Mouse (Mus musculus): ENCODE measurements around the gene Wdr82. TPM values are rescaled to one million over a fixed set of nuclear protein-coding genes. Genes with fewer than 3 reads are reported as not detected.

The Wdr82 gene
- polyA plus RNA-seq, 1 experiment from 2014 or later: 20.8 TPM

DNA sequence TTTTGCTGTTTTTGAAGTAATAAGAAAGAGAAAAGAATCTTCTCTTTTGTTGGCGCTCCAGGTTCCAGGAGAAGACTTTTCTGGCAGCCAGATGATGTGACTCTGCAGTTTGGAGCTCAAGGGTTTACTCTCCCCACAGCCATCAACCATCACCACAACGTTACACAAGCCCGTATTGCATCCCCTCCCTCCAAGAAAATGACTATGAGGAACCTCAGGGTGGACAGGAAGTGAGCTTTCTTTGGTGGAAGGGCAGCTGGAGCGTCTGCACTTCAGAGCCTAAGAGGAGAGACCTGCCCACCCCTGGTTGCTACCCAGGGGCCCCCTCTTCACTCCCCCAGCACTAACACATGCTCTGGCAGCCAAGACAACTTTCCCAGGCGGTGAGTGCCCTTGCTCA is 23.4 kb upstream of the Wdr82 start:
- Histone ChIP-seq H3K9ac (replicated peaks; ENCODE audit: low read length) (no peak overlapping the region), H3K4me2 (replicated peaks; ENCODE audit: low read depth, low read length) (no peak overlapping the region), H3K27me3 (ENCODE audit: insufficient read depth, low read length) (peaks cover 41% of the 10 kb centered on the region), H3K36me3 (ENCODE audit: insufficient read depth, low read length) (no peaks in the 10 kb centered on the region), H3K4me1 (ENCODE audit: insufficient read depth, low read length) (peaks cover 8% of the 10 kb centered on the region; the same call in 1 of the 2 replicates), H3K9me3 (ENCODE audit: low read length) (no peaks in the 10 kb centered on the region), H3K27ac (ENCODE audit: low read length) (no peak overlapping the region), H3K4me3 (ENCODE audit: low read length) (no peak overlapping the region)
- WGBS: 28% methylated on average over 5 of the region's 5 CpGs
- no peak for ATAC-seq (ENCODE audit: low FRiP score, low TSS enrichment)

DNA sequence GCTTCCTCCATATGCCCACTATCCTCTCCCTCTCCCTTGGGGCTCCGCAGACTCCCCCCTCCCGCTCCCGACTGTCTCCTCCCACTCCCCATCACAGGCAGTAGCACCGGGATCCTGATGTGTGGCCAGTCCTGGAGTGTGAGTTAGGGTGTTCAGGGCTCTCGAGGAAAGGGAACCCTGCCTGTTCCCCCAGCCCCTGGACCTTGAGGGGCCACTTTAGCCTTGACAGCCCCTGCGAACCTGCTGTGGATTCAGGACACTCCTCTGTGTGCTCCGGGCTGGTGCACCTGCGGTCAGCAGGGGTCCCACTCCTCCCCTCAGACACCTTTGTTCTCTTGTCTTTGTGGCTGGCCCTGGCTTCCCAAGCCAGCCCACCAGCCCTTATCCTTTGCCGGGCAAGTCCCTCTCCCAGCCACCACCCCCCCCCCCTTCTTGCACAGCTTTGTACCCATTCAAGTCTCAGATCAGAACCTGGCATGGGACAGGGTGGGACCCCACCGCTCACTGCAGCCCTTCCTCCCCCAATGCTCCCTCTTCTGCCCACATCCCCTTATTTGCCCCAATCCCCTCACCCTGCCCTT is 22.8 kb upstream of the Wdr82 start:
- no peaks in the 10 kb centered on the region for H3K36me3 ChIP-seq (ENCODE audit: insufficient read depth, low read length)
- H3K4me1 ChIP-seq (ENCODE audit: insufficient read depth, low read length): peaks cover 8% of the 10 kb centered on the region; the same call in 1 of the 2 replicates
- 4% methylated on average over 10 of the region's 10 CpGs for WGBS
- ATAC-seq (ENCODE audit: low FRiP score, low TSS enrichment): peak; percentile 67
- H3K9ac ChIP-seq (replicated peaks; ENCODE audit: low read length): peak overlapping the region; percentile 51; the same call in 1 of the 2 replicates
- H3K27ac ChIP-seq (ENCODE audit: low read length): no peak overlapping the region
- H3K4me2 ChIP-seq (replicated peaks; ENCODE audit: low read depth, low read length): peak overlapping the region; percentile 66
- peaks cover 41% of the 10 kb centered on the region for H3K27me3 ChIP-seq (ENCODE audit: insufficient read depth, low read length)
- H3K4me3 ChIP-seq (ENCODE audit: low read length): peak overlapping the region; percentile 43
- no peaks in the 10 kb centered on the region for H3K9me3 ChIP-seq (ENCODE audit: low read length)

DNA sequence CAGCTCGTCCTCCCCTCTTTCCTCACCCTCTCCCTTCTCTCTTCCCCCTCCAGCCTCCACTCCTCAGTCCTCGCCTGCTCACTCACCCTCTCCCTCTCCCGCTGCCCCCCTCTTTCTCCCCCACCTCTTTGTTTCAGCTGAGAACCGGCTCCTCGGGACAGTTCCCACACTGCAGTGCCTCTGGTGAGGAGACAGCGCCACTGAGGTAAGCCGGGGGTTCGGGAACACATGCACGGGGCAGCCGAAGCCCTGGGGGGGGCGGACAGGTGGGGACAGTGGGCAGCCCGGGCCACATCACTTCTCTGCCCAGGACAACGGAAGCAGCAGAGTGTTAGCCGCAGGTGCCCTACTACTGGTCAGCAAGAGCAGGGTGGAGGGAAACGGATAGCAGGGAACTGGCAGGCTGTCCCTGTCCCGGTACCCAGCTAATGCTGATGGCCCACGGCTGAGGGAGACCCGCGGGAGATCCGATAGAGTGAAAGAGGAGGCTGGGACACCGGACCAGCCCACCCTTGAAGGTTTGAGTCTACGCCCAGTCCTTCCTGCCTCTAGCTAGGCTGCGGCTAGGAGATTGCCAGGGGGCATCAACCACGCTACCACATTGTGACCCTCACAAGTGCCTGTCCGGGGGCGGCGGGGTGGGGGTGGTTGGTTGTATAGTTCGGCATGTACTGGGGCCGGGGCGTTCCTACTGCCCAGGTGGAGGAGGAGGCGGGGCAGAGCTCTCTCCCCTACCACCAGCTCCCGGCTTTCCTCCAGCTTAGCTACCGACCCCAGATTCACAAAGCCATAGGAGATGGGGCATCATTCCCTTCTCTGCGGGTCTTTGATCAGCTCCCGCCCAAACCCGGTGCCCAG is 22.0 kb upstream of the Wdr82 start:
- under 1% methylated on average over 36 of the region's 36 CpGs for WGBS
- Histone ChIP-seq H3K4me3 (ENCODE audit: low read length) (peak overlapping the region; percentile 43), H3K36me3 (ENCODE audit: insufficient read depth, low read length) (no peaks in the 10 kb centered on the region), H3K9me3 (ENCODE audit: low read length) (no peaks in the 10 kb centered on the region), H3K4me1 (ENCODE audit: insufficient read depth, low read length) (peaks cover 8% of the 10 kb centered on the region; the same call in 1 of the 2 replicates), H3K9ac (replicated peaks; ENCODE audit: low read length) (peak overlapping the region; percentile 51), H3K4me2 (replicated peaks; ENCODE audit: low read depth, low read length) (peak overlapping the region; percentile 66), H3K27ac (ENCODE audit: low read length) (no peak overlapping the region), H3K27me3 (ENCODE audit: insufficient read depth, low read length) (peaks cover 41% of the 10 kb centered on the region)
- ATAC-seq (ENCODE audit: low FRiP score, low TSS enrichment): peak; percentile 57

DNA sequence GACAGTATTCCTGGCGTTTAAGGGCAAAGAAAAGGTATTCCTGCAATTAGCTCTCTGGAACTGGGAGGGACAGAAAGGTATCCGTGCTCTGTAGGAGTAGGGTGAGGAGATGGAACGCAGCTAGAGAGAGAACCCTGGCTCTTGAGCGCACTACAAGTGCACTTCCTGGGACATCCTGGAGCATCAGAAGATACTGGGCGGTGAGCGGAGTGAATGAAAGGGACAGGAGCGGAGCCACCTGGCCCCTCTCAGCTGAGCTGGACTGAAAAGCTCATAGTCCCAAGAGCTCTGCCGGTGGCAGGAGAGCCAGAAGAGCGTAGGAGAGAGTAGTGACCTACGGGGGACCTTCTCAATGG is 21.4 kb upstream of the Wdr82 start:
- Histone ChIP-seq H3K4me1 (ENCODE audit: insufficient read depth, low read length) (peaks cover 8% of the 10 kb centered on the region; the same call in 1 of the 2 replicates), H3K27ac (ENCODE audit: low read length) (no peak overlapping the region), H3K36me3 (ENCODE audit: insufficient read depth, low read length) (no peaks in the 10 kb centered on the region), H3K4me3 (ENCODE audit: low read length) (peak overlapping the region; percentile 43), H3K27me3 (ENCODE audit: insufficient read depth, low read length) (peaks cover 41% of the 10 kb centered on the region), H3K4me2 (replicated peaks; ENCODE audit: low read depth, low read length) (peak overlapping the region; percentile 66), H3K9me3 (ENCODE audit: low read length) (no peaks in the 10 kb centered on the region), H3K9ac (replicated peaks; ENCODE audit: low read length) (peak overlapping the region; percentile 51)
- no peak for ATAC-seq (ENCODE audit: low FRiP score, low TSS enrichment)
- 19% methylated on average over 10 of the region's 10 CpGs for WGBS

- peaks cover 16% of the 10 kb centered on the region for H3K27me3 ChIP-seq (ENCODE audit: insufficient read depth, low read length)
- H3K9ac ChIP-seq (replicated peaks; ENCODE audit: low read length): no peak overlapping the region
- H3K9me3 ChIP-seq (ENCODE audit: low read length): no peaks in the 10 kb centered on the region
- H3K4me1 ChIP-seq (ENCODE audit: insufficient read depth, low read length): peaks cover 5% of the 10 kb centered on the region; the same call in 1 of the 2 replicates
- WGBS: 82% methylated on average over 9 of the region's 9 CpGs
- no peak for ATAC-seq (ENCODE audit: low FRiP score, low TSS enrichment)
- no peak overlapping the region for H3K4me3 ChIP-seq (ENCODE audit: low read length)
- H3K4me2 ChIP-seq (replicated peaks; ENCODE audit: low read depth, low read length): no peak overlapping the region
- H3K36me3 ChIP-seq (ENCODE audit: insufficient read depth, low read length): no peaks in the 10 kb centered on the region
- no peak overlapping the region for H3K27ac ChIP-seq (ENCODE audit: low read length)
Observed at GRCm38 (mm10) chr9:106154106-106154505, 16.6 kb upstream of the Wdr82 start.

GRCm38 (mm10) chr9:106156419-106156818 is 14.3 kb upstream of the Wdr82 start:
- no peaks in the 10 kb centered on the region for H3K27me3 ChIP-seq (ENCODE audit: insufficient read depth, low read length)
- 0 out of 2 replicates have a peak overlapping the region, but pooled peaks have one; percentile 3 for H3K4me2 ChIP-seq (replicated peaks; ENCODE audit: low read depth, low read length)
- H3K36me3 ChIP-seq (ENCODE audit: insufficient read depth, low read length): no peaks in the 10 kb centered on the region
- no peaks in the 10 kb centered on the region for H3K9me3 ChIP-seq (ENCODE audit: low read length)
- peaks cover 5% of the 10 kb centered on the region; the same call in 1 of the 2 replicates for H3K4me1 ChIP-seq (ENCODE audit: insufficient read depth, low read length)
- no peak overlapping the region for H3K27ac ChIP-seq (ENCODE audit: low read length)
- 0 out of 2 replicates have a peak, but pooled peaks have one; percentile 7 for ATAC-seq (ENCODE audit: low FRiP score, low TSS enrichment)
- 62% methylated on average over 5 of the region's 5 CpGs for WGBS
- no peak overlapping the region for H3K4me3 ChIP-seq (ENCODE audit: low read length)
- no peak overlapping the region for H3K9ac ChIP-seq (replicated peaks; ENCODE audit: low read length)

- no peaks in the 10 kb centered on the region for H3K36me3 ChIP-seq (ENCODE audit: insufficient read depth, low read length)
- H3K9me3 ChIP-seq (ENCODE audit: low read length): no peaks in the 10 kb centered on the region
- no peaks in the 10 kb centered on the region for H3K27me3 ChIP-seq (ENCODE audit: insufficient read depth, low read length)
- H3K9ac ChIP-seq (replicated peaks; ENCODE audit: low read length): no peak overlapping the region
- 0 out of 2 replicates have a peak overlapping the region, but pooled peaks have one; percentile 14 for H3K4me3 ChIP-seq (ENCODE audit: low read length)
- 81% methylated on average over 21 of the region's 21 CpGs for WGBS
- ATAC-seq (ENCODE audit: low FRiP score, low TSS enrichment): no peak
- H3K4me1 ChIP-seq (ENCODE audit: insufficient read depth, low read length): peaks cover 5% of the 10 kb centered on the region; the same call in 1 of the 2 replicates
- no peak overlapping the region for H3K4me2 ChIP-seq (replicated peaks; ENCODE audit: low read depth, low read length)
- H3K27ac ChIP-seq (ENCODE audit: low read length): peak overlapping the region; percentile 56
Observed at GRCm38 (mm10) chr9:106156921-106157622, 13.7 kb upstream of the Wdr82 start.

DNA sequence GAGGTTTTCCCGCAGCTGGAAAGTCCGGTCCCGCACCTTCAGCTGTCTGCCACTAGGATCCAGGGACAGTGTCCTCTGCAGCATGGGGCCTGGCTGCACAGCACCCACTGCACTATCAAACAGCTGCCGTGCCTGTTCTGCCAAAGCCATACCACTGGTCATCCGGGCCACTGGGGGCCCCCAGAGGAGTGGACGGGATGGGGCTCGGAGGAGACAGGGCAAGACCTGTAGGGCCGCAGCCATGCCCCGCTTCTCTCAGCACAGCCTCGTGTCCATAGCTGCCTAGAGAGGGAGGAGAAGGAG is 13.2 kb upstream of the Wdr82 start:
- 85% methylated on average over 10 of the region's 10 CpGs for WGBS
- H3K27ac ChIP-seq (ENCODE audit: low read length): peak overlapping the region; percentile 56
- H3K9me3 ChIP-seq (ENCODE audit: low read length): no peaks in the 10 kb centered on the region
- H3K9ac ChIP-seq (replicated peaks; ENCODE audit: low read length): no peak overlapping the region
- no peaks in the 10 kb centered on the region for H3K27me3 ChIP-seq (ENCODE audit: insufficient read depth, low read length)
- no peaks in the 10 kb centered on the region for H3K36me3 ChIP-seq (ENCODE audit: insufficient read depth, low read length)
- H3K4me2 ChIP-seq (replicated peaks; ENCODE audit: low read depth, low read length): no peak overlapping the region
- peaks cover 5% of the 10 kb centered on the region; the same call in 1 of the 2 replicates for H3K4me1 ChIP-seq (ENCODE audit: insufficient read depth, low read length)
- H3K4me3 ChIP-seq (ENCODE audit: low read length): 0 out of 2 replicates have a peak overlapping the region, but pooled peaks have one; percentile 14
- ATAC-seq (ENCODE audit: low FRiP score, low TSS enrichment): no peak

DNA sequence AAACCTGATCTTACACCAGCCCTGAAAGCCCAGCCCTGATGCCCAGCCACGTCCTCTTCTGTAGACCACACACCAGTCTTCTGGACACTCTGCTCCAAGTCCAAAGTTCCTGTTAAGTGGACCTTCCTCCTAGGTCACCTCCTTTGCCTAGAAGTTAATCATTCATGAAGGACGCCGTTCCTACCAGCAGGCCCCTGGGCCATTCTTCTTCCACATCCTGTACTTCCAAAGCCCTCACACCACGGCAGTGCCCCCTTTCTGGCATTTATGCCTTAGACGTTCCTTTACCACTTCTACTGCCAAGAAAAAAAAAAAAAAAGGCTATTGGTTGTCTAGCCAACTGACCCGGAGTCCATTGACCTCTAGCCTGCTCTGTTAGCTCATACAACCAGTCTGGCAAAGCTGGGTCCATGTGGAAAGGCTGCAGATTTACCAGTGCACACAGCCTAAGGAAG is 12.7 kb upstream of the Wdr82 start, which contains the start of gene Glyctk:
TSS of gene Glyctk (minus strand) at position 102 of the 455 bp plus-strand sequence.
- H3K9me3 ChIP-seq (ENCODE audit: low read length): no peaks in the 10 kb centered on the region
- H3K4me2 ChIP-seq (replicated peaks; ENCODE audit: low read depth, low read length): no peak within 1 kb of the TSS
- H3K27ac ChIP-seq (ENCODE audit: low read length): peak within 1 kb of the TSS; percentile 56
- H3K36me3 ChIP-seq (ENCODE audit: insufficient read depth, low read length): no peaks in the 10 kb centered on the region
- 59% methylated on average over 6 of the region's 6 CpGs for WGBS
- no peaks in the 10 kb centered on the region for H3K27me3 ChIP-seq (ENCODE audit: insufficient read depth, low read length)
- H3K4me3 ChIP-seq (ENCODE audit: low read length): 0 out of 2 replicates have a peak within 1 kb of the TSS, but pooled peaks have one; percentile 14
- H3K4me1 ChIP-seq (ENCODE audit: insufficient read depth, low read length): peaks cover 5% of the 10 kb centered on the region; the same call in 1 of the 2 replicates
- ATAC-seq (ENCODE audit: low FRiP score, low TSS enrichment): peak; percentile 55
- H3K9ac ChIP-seq (replicated peaks; ENCODE audit: low read length): no peak within 1 kb of the TSS
